Mouse (Mus musculus) forebrain, embryonic 12.5 days (tissue): ENCODE data around the gene Ppp2r3d. TPM values are rescaled to one million over a fixed set of nuclear protein-coding genes. Genes with fewer than 3 reads are reported as not detected.

ENCODE experiments used
- polyA plus RNA-seq: library from polyadenylated mRNA; unstranded; fragments of >200 nt; fragmentation: Nextera tagmentation; extraction: Ambion mirVana; gene quantifications from 2 replicates; pipeline ENCODE4 v1.2.1, GENCODE M21; 2016

The Ppp2r3d gene
- polyA plus RNA-seq, 1 experiment from 2014 or later = 163 TPM

Other genes with a start within 250 kb of the Ppp2r3d start
- 8.1 and 9.2 TPM in 2 replicates for gene 2010315B03Rik, start 164.2 kb downstream of the Ppp2r3d start, polyA plus RNA-seq
- not detected in 2 replicates for gene Gm21836, start 16.9 kb upstream of the Ppp2r3d start, polyA plus RNA-seq